Mouse (Mus musculus) mature B cell (primary cell): ENCODE data around the gene Slc4a2.
"Not testable (repeated sequence)": the region's sequence is repeated elsewhere in the genome, so short reads cannot be mapped to it uniquely, and the experiment has no call there.

ENCODE experiments used
- in situ Hi-C: fragments of 300-500 bp; cut with MboI; formaldehyde crosslinking; loops from 2 replicates; pipeline ENCODE4 v1.14.3; 2019

The Slc4a2 gene

DNA sequence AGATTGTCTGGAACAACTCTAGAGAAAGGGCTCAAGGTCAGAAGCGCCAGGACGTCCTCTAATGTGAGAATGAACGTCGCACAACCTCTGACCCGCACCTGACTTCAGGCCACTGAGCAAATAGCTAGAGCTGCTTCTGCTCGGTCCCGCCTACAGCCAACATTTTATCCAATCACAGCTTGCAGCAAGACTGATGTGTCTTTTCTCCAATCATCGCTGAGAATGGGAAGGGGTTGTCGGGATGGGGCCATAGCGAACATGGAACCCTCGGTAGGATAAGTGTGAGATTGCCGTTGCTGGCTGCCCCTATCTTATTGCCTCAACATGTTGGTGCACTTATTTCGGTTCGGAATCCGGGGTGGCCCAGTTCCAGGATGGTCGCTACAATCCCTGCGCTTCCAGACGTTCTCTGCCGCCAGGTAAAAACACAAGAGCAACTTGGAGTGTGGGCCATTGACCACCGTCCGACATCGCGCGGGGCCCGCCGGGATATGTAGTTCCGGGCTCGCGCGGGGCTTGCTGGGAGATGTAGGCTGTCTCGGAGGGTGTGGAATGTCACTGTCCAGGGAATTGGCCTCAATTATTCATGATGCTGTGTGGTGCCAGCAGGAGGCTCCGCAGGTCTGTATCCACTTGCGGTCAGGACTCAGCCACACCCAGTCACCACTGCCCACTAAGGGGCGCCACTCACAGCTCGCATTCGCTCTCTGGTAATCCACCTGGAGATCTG is 29.3 kb upstream of the Slc4a2 start:
- in situ Hi-C loops: no loop called here

DNA sequence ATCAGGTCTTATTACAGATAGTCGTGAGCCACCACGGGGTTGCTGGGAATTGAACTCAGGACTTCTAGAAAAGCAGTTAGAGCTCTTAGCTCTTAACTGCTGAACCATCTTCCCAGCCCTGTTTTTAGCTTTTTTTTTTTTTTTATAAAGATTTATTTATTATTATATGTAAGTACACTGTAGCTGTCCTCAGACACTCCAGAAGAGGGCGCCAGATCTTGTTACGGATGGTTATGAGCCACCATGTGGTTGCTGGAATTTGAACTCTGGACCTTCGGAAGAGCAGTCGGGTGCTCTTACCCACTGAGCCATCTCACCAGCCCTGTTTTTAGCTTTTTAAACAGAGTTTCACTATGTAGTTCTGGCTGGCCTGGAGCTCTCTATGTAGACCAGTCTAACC is 27.4 kb upstream of the Slc4a2 start:
- in situ Hi-C loops: not testable (repeated sequence)

DNA sequence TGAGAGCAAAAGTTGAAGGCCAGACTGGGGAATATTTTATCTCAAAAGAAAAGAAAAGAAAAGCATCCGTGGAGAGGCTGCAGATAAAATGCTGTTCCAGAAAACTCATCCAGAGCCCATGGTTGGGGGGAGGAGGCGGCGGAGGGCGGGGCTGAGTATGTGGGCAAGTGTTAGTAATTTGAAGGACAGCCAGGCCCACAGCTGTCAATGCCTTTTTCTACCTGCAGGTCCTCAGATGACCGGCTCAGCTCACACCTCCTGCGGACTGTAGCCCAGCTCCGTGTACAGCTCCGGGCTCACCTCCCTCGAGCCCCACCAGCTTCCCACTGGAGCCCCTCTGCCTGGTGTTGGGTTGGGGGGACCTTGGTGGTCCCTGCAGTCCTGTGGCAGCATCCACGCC is 24.0 kb upstream of the Slc4a2 start:
- in situ Hi-C loops: no loop called here

DNA sequence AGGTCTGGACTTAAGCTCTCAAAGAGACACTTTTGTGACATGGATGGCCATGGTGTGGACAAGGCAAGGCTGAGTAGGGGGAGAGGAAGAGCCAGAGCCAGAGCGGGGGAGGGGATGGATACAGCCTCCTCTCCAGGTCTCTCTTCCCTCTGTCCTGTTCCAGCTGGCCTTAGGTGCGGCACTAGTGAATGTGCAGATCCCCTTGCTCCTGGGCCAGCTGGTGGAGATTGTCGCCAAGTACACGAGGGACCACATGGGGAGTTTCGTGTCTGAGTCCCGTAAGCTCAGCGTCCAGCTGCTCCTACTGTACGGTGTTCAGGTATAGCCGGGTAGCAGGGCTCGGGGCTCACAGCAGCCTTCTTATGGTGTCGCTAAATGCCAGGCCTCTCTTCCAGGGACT is 23.3 kb upstream of the Slc4a2 start:
- in situ Hi-C loops: no loop called here

DNA sequence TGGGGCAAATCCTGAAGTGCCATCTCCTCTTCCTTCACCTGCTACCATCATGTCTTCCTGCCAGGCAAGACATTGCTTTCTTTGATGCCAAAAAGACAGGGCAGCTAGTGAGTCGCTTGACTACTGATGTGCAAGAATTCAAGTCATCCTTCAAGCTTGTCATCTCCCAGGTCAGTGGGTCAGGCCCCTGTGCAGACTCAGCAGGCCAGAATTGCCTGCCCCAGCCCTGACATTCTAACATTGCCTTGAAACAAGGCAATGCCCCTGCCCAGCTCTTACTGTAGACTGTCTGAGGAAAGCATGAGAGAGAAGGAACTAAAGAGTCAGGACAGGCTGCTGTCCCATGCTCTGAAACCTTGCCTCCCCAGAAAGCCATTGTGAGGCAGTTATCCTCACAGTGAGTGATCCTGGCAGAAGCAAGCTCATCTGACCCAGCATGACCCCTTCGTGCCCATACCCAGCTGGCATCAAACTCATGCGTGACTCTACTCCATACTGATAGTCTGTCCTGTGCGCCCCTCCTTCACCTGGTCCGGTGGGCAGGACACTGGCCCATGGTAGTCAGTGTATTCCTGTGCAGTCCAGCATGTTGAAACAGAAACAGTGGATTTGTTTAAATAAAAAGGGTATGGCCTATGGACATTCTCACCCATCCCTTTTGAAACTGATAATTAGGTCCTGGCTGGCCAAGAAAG is 22.6 kb upstream of the Slc4a2 start:
- in situ Hi-C loops: no loop called here

DNA sequence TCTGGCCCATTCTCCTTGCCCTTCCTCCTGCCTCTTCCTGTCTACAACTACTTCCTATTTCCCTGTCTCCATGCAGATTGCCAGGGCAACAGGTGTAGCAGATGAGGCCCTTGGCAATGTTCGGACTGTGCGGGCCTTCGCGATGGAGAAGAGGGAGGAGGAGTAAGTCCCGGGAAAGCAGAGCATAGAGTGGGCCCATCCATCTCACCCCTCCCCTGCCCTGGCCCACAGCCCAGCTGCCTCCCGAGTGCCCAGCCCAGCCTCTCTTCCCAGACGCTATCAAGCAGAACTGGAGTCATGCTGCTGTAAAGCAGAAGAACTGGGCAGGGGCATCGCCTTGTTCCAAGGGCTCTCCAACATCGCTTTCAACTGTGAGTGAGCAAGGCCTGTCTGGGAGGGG is 21.7 kb upstream of the Slc4a2 start:
- in situ Hi-C loops: no loop called here

DNA sequence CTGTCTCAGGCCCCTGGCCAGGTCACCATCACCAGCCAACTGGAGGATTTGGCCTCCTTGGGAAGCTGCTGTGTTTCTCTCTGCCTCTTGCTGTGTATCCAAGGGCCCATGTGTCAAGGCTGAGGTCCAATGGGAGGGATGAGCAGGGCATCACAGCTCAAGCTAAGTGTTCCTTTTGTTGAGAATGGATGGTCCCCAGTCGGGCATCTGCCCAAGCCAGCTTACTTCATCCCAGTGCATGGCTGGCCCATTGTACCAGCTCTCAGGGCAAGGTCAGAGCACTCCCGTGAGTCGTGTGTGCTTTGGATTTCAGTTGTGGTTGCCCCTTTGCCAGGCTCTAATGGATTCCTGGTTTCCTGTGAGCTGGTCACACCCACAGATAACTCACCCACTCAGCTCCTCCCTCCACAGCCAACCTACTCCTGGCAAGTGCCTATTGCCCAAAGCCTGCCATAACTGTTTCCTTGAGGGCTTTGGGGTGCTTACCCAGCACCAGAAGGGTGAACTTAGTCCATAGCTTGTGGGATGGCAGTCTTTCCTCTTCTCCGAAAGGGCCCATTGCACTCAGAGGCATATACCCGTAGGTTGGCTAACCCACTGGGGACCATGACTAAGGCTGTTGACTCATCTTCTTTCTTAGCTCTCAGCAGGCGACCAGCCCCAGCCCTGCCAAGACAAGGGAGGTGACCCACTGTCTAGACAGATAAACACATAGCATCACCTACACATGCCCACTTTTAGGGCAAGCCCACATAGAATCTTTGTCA is 18.9 kb upstream of the Slc4a2 start:
- in situ Hi-C loops: no loop called here

DNA sequence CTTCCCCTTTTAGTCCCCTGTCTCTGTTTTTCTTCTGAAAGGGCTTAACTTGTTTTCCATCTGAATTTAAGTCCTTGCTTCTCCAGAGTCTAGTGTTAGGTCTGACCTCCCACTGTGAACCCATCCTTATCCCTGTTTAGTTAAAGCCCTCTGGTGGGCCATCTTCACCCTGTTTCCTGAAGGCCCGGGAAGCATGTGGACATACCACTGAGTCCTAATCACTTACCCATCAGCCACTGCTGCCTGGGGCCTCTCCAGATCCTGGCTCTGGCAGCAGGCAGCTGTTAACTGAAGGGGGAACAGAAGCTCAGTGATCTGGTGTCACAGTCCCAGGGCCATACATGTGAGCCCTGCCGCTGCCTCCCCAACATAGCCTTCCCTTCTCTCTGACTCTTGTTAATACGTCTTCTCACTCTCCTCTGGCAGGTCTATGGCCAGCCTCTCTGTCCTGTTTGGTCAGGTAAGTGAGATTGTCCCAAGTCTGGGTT is 18.2 kb upstream of the Slc4a2 start:
- in situ Hi-C loops: no loop called here

DNA sequence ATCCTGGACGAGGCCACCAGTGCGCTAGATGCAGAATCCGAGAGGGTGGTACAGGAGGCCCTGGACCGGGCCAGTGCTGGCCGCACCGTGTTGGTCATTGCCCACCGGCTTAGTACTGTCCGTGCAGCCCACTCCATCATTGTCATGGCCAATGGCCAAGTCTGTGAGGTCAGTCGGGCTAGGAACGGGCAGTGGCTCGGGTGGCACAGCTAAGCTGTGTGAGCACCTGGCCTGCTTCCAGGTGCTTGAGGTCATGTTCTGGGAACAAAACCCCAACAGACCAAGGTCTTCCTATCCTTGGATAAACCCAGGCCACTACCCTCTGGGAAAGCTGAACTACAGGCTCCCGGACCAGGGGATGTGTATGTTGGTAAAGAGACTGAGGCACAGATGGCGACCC is 15.0 kb upstream of the Slc4a2 start:
- in situ Hi-C loops: no loop called here

DNA sequence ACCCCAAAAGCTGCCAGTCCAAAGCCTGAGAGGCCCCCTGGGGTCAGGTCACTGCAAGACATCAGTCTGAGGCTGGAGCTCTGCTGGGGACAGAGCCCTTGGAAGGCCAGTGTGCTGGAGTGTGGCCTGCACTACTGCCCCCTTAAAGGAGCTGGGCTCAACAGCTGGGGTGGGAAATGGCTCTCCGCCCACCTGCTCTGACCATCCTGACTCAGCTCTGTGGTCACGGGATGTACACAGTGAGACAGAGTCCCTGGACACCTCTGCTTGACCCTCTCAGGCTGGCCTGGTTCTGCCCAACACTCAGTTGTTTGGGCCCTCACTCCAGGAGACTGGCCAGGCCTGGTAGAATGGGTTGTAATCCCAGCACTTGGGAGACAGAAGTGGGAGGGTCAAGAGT is 14.2 kb upstream of the Slc4a2 start:
- in situ Hi-C loops: no loop called here

DNA sequence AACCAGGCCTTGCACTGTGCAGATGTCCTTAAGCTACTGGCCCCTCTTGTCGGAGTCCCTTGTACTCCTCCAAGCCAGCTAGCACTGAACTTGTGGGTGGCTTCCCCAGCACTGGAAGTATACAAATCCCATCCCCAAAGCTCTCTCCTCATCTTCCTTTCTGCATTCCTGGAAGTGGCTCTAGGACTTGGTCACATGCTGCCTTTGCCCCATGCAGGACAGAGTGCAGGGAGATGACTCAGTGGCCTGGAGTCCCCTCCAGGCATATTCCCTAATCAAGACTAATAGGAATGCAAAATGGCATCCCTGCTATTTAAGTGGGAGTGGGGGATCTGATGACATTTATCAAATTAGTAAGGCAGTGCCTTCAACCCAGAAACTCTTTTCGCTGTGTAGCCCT is 11.6 kb upstream of the Slc4a2 start:
- in situ Hi-C loops: no loop called here

DNA sequence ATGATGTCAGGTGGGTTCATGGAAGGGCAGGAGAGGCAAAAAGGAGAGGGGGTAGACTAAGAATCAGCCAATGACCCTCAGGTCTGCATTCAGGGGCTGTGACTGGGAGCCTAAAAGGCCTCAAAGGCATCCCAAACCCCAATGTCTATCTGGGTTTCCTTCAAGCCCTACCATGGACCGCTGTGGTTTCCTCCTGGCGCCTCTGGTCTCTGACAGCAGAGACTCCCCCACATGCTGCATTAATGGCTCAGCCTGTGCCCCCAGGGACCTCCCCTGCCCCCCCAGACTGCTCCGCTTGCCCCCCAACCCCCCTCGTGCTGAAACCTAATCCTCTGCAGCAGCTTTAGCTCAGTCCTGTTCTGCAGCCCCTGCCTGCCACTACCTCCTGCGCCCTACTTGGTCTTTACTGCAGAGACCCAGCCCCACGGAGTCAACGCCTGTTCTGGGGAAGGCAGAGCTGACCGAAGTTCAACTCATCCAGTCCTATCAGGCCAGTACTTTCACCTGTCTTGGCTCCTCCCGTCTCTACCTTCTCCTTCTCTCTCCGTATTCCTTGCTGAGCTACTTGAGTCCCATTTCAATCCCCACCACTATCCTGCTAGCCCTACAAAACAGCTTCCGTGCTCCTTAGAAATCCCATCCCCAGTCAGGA is 10.5 kb upstream of the Slc4a2 start, which contains the start of gene Asic3:
Gene Asic3 (plus strand): TSS at position 351 of the 652 bp plus-strand sequence.
- in situ Hi-C loops: no loop called here

DNA sequence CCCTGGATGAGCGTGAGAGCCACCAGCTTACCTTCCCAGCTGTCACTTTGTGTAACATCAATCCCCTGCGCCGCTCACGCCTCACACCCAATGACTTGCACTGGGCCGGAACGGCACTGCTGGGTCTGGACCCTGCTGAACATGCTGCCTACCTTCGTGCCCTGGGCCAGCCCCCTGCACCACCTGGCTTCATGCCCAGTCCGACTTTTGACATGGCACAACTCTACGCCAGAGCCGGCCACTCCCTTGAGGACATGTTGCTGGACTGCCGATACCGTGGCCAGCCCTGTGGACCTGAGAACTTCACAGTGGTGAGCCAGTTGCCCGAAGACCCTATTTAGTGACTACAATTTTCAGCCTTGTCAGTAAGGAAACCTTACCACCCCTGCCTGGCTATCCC is 9.7 kb upstream of the Slc4a2 start:
- in situ Hi-C loops: no loop called here

DNA sequence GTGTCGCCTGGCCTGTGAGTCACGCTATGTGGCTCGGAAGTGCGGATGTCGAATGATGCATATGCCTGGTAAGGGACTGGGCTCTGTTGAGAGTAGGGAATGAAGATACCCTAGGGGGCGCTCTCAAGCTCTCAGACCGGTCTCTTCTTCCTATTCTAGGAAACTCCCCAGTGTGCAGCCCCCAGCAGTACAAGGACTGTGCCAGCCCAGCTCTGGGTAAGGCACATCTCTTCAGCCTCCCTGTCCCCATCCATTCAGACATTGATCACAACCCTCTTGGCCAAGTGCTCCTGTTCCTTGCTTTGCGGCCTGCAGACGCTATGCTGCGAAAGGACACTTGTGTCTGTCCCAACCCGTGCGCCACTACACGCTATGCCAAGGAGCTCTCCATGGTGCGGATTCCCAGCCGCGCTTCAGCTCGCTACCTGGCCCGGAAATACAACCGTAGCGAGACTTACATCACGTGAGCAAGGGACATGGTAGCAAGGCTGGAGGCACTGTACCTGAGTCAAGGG is 7.4 kb upstream of the Slc4a2 start:
- in situ Hi-C loops: no loop called here

DNA sequence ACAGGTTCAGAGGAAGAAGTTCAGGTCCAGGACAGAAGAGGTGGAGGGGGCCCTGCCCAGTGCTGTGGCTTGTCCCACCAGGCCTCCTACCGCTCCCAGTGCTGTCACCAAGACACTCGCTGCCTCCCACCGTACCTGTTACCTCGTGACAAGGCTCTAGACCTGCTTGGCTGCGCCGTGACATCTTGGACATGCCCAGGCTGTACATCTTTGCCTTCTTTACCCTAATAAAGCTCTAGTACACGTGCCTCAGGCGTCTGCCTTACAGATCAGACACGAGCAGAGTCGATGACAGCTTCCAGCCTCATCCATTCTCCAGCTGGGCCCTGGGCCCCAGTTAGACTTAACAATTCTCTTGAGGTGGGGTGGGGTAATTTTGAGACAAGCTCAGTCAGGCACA is 6.0 kb upstream of the Slc4a2 start:
- in situ Hi-C loops: no loop called here

DNA sequence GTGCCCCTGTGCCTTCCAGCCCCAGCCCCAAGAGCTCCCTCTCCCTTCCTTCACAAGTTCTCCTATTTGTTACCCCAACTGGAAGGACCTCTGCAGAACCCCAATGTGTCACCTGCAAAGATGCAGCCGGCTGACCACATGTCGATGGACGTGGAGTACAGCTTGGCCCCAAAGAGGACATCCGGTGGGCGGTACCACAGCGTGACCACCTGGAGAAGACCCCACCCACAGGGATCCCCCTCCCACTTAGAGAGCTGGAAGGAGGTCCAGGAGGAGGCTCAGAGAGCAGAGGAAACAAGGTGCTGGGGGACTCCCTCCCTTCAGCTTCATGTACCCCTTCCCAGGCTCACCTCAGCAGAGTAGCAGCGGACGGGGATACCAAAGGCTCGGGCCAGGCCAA is 3.3 kb upstream of the Slc4a2 start:
- in situ Hi-C loops: no loop called here

DNA sequence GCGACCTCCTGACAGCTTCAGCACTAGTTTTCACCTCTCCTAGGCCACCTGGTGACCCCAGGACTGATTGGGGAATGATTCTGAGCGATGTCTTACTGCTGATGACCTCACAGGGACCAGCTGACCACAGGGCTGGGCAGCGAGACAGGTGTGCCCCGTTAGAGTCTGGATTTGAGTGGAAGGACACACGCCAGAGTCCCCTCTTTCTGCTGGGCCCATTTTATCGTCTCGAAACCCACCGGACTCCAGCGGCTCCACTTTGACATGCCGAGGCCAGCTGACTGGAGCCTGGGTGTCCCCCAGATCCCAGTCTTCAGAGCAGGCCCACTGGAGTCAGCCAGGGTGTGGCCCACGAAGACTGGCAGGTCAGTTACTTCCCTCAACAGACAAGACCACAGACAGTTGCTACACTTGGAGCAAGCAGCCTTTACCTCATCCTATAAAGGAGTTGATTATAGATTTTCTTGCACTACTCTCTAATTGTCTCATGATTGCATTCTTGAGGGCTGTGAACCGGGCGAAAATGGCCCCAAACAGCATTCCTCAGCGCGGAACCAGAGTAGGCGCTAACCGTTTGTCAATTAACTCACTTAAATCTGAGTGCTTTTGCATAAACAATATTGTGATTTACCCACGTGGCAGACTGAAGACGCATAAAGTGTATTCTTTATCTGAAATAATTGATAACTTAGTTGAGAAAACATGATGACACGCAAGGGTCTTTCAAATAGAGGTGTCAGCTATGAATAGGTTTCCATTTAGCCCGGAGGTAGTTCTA is 556 bp downstream of the Slc4a2 start:
- in situ Hi-C loops: no loop called here

DNA sequence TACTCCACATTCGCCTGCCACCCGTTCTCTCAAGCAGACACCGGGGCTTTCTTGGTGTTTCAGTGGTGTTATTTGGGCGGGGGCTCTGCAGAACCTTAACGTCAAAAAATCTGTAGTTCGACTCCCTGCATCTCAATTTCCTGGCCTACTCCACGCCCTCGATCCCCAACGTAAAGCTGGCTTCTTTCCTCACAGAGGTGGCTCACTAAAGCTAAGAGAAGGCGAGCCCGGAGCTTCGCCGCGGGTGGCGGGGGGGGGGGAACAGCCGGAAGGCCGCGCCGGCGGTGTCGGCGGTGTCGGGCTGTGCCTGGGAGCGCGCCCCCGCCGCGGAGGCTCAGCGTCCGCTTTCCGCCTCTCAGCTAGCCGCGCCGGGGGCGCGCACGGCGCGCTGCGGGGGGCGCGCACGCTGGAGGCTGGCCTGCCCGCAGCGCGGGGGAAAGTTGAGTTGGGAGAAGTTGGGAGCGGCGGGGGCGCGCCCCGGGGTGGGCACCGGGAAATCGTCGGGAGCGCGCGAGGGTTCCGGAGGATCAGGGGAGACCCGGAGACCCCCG is 1.3 kb downstream of the Slc4a2 start:
- in situ Hi-C loops: no loop called here

DNA sequence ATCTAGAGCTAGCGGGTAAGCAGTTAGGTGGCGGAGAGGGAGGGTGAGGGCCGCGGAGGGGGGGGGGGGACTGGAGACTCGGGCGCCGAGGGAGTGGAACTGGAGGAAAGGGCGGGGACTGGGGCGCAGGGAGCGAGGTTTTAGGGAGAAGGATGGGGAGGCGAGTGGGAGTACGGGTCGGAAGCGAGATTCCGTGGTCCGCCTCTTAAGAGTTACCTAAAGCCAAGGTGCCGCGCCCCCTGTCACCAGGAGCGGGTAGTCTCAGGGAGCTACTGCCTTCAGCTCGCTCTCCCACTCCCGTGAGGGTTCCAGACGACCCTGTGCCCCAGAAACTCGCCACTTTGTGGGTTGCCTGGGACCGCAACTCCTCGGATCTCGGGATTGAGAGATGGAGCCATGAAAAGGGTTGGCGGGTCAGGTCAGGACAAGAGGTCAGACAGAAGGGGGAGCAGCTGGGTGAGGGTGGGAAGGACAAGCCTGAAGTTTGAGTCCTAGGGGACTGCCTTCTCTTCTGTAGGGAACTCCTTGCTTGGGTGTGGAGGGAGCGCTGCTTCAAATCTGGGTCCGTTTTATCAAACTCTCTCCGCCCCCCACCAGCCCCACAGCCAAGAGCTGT is 1.9 kb downstream of the Slc4a2 start:
- in situ Hi-C loops: no loop called here

DNA sequence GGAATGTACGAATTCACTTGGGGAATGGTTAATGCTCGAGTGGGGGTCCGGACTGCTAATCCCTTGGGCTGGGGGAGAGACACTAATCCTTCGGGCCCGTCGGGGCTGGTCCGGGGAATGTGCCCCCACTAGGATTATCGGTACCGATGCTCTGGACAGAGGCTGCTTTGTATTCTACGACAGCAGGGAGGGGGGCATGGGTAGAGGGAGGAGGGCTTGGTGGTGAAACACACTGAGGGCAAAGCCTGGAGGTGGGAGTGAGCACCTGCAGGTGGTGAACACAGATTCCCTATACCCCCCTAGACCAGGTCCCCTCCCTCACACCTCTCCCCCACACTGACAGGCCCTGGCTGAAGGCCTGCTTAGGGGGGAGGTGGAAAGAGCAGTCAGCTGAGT is 2.4 kb downstream of the Slc4a2 start:
- in situ Hi-C loops: no loop called here
